Mouse (Mus musculus) lung, postnatal 4 days (tissue): ENCODE measurements around the gene Ksr1.

Experiments
- DNase-seq, 2 experiments: peaks; one replicate each; pipeline ENCODE4 v3.0.0; 2021

The Ksr1 gene

DNA sequence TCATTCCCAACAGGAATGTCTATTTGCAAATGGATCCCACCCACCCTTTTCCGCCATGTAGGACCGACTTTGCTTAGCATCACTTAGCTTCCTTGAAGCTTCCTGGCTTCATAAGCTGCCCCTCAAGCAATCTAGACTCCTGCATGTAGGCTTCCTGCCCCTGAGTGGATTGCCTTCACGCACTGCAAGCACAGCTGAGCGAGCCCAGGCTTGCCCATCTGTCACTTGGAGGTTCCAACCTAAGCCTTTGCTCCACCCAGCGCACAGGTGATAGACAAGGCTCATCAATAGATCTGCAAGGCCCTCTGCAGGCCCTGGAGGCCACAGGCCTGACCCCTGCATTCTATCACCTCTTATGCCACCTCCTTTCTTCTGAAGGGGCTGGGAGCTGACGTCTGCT lies 54.0 kb downstream of the Ksr1 start:
- no peak for DNase-seq

- DNase-seq: no peak
Measured at GRCm38 (mm10) chr11:79089756-79090155, 56.5 kb downstream of the Ksr1 start.

DNA sequence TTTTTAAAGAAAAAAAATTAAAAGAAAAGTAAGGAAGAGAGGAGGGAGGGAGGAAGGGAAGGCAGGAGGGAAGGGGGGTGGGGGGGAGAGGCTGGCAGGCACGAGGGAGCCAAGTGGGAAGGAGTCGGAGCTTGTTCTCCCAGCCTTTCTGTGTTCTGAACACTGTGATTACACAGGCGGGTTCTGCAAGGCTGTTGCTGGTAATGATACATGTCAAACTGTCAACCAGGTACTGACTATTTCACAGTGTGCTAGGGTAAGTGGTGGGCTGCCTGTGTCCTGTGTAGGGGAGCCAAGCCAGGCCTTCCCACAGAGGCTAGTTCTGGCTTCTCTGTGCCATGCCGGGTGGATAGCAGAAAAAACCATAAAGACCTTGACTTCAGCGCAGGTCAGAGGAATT lies 57.2 kb downstream of the Ksr1 start:
- no peak for DNase-seq

- DNase-seq: no peak
Measured at GRCm38 (mm10) chr11:79088325-79088724, 57.9 kb downstream of the Ksr1 start.

GRCm38 (mm10) chr11:79087731-79088311 lies 58.4 kb downstream of the Ksr1 start:
- peak in 1 of 2 experiments; percentile 46 for DNase-seq

GRCm38 (mm10) chr11:79086787-79087186 lies 59.4 kb downstream of the Ksr1 start:
- no peak for DNase-seq

DNA sequence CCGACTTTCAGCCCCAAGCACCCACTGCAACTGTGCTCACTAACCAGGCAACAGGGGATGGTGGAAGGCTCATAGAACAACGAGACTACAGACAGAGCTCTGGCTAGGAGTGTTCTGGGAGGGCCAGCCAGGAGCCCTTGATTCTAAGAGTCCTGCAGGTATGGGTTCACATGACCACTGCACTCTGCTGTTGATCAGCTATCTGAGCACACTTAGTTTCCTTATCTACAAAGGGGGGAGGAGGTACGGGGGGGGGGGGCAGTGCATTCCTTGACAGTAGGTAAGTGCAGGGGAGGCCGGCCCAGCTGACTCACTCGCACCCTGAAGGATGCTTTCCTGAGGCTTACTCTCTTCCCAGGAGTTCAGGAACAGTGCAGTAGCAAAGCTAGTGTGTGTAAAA lies 61.1 kb downstream of the Ksr1 start:
- DNase-seq: no peak

- DNase-seq: peak; percentile 55 to 80
Measured at GRCm38 (mm10) chr11:79083018-79083441, 63.2 kb downstream of the Ksr1 start.

GRCm38 (mm10) chr11:79080965-79081891 lies 65.0 kb downstream of the Ksr1 start:
- peak; percentile 67 to 86 for DNase-seq

GRCm38 (mm10) chr11:79080081-79080480 lies 66.1 kb downstream of the Ksr1 start:
- peak in 1 of 2 experiments; percentile 76 for DNase-seq

GRCm38 (mm10) chr11:79076484-79076883 lies 69.7 kb downstream of the Ksr1 start:
- peak; percentile 58 to 61 for DNase-seq

DNA sequence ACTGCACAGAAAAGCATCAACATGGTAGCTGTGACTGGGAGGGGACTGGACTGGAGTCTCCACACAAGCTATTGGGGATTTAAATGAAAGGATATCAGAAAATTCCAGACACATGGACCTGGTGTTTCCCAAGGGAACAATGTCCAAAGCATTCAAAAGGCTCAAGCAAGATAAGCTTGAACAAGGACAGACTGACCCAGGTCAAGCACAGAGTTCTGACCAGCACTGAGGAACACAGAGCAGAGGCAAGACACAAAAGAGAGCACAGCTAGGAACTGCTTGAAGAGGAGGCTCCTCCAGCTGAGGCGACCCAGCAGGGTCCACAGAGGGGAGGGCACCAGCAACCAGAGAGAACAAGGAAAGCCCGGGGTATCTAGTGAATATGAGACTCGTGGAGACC lies 71.2 kb downstream of the Ksr1 start:
- no peak for DNase-seq

DNA sequence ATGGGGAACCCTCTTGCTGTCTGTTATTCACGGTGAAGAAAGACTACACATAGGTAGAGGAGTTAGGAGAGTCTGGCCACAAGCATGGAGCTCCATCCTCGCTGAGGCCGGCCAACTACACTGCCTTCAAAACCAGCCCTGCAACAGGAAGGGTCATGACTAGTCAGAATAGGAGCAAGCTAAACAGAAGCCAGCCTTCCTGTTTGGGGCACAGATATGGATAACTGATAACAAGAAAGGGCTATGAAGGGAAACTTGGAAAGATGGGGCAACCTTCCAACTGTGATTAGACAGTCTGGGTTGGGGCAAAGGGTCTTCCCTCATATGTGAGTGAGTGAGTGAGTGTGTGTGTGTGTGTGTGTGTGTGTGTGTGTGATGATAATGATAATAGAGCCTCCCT lies 71.6 kb downstream of the Ksr1 start:
- no peak for DNase-seq

GRCm38 (mm10) chr11:79073583-79073982 lies 72.6 kb downstream of the Ksr1 start:
- no peak for DNase-seq

GRCm38 (mm10) chr11:79072108-79072507 lies 74.1 kb downstream of the Ksr1 start:
- DNase-seq: no peak

- no peak for DNase-seq
Measured at GRCm38 (mm10) chr11:79071082-79071972, 74.9 kb downstream of the Ksr1 start.

DNA sequence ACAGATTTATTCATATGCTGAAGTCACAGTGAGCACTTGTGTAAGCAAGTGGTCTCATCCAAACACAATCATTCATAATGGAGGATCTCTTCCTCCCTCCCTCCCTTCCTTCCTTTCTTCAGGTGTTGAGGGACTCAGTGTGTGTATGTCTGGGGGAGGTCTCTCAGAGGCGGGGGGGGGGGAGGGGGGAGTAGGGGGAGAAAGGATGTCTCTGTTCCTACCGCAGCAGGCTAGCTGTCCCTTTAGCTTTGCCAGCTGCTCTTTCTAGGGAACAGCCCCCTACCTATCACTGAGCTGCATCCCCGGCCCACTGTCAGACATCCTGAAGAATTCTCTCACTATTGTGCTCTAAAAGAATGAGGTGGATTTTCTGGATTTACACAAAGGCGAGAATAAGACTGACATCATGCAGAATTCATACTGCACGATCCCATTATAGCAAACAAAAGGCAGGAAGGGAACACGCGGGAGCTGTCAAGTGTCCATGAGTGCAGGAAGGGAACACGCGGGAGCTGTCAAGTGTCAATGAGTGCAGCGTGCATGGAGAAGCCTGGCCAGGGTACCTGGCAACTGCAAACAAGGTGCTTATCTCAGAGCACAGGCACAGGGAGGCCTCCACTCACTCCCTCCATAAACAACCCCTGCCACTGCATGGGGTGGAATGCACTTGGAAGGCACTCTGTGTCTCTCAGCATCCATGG lies 76.6 kb downstream of the Ksr1 start:
- DNase-seq: peak; percentile 47 to 80

DNA sequence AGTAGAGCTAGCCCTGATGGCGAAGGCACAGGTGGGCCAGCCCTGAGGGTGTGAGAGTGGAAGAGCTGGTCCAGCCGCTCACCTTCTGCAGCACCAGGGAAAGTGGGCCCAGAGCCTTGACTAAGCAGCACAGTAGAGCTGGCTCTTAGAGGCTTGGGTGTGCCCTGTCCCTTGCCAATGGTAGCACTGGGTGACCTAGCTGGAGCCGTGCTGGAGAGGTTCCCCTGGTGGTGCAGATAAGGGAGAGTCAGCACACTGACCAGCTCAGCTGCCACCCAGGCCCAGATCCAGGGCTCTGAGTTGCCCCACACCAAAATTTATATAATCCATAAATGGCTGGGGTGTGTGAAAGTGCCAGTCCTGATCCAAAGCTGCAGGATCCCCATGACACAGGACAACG lies 79.0 kb downstream of the Ksr1 start:
- no peak for DNase-seq

GRCm38 (mm10) chr11:79066191-79066530 lies 80.0 kb downstream of the Ksr1 start:
- DNase-seq: no peak

GRCm38 (mm10) chr11:79065463-79066190 lies 80.6 kb downstream of the Ksr1 start:
- DNase-seq: peak; percentile 74 to 82

- no peak for DNase-seq
Measured at GRCm38 (mm10) chr11:79064311-79064710, 81.9 kb downstream of the Ksr1 start.

- DNase-seq: no peak
Measured at GRCm38 (mm10) chr11:79063616-79064015, 82.6 kb downstream of the Ksr1 start.
